Mouse (Mus musculus) ovary, postnatal 14 days (tissue): ENCODE measurements around the gene Prdm15.

ENCODE experiments used
- DNase-seq: peaks from one replicate; pipeline ENCODE4 v3.0.0; 2022; ENCODE audit warnings: low spot score

Prdm15 gene

DNA sequence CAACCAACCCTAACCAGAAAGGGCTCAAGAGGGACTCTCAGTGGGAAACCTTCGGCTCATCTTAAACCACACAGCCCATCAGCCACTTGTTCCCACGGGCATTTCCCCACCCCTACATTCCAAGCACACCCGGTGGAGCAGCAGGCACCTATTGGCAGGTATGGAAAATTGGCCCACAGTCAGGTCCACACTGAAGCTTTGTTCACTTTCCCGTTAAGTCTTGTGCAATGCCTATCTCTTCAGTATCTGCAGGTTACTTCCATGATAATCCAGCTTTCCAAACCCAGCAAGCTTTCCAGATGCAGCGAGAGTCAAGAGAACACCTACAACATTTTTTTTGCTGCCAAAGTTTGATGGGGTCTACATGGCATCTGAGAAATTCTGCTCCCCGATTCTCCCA is 103.2 kb downstream of the Prdm15 start:
- DNase-seq: no peak
